Mouse (Mus musculus) olfactory bulb, adult 2 months (tissue): ENCODE measurements around the gene Wfdc12.

ENCODE experiments used
- CTCF ChIP-seq: fragments of 200-500 bp; IDR thresholded peaks from 2 replicates; pipeline ENCODE4 v1.5.1; 2012; ENCODE audit warnings: low read depth, mild to moderate bottlenecking, low read length, moderate library complexity; ENCODE audit not compliant: insufficient read depth
- POLR2A ChIP-seq: fragments of 200-500 bp; IDR thresholded peaks from 2 replicates; pipeline ENCODE4 v1.6.1; 2012; ENCODE audit warnings: mild to moderate bottlenecking, low read depth, low read length, moderate library complexity; ENCODE audit not compliant: insufficient read depth

GRCm38 (mm10) chr2:164152341-164152740 lies 38.1 kb downstream of the Wfdc12 start:
- no peak for TF ChIP-seq POLR2A
- TF ChIP-seq CTCF = no peak
